Mouse (Mus musculus) layer of hippocampus, postnatal 36 days (tissue): ENCODE measurements at regions not wholly inside any gene's neighbourhood (a gene's known extent, or its start where the extent isn't known, plus 50 kb on each side); places are given as distances from the start of the nearest gene placed in this dataset.

Source experiments
- DNase-seq, 2 experiments: peaks; one replicate each; pipeline ENCODE4 v3.0.0; 2022

DNA sequence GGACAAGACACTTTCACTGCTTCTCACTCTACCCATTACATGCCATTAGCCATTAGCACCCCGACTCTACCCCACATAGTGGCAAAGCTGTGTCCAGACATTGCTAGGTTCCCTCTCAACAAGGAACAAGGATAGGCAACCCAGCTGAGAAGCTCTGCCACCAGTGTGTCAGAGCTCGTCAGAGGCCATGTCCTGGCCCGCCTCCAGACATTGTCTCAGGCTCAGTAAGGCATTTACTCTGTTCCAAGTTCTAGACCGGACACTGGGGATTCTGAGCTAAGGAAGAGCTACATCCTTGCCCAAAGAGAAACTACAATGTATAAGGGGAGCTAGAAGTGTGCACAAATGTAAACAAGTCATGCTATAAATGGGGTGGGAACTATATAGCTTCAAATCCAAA lies 66.2 kb upstream of the Gm15217 start:
- no peak for DNase-seq

- DNase-seq, result no peak
Observed at GRCm38 (mm10) chr14:46316521-46316920, 62.7 kb upstream of the Gm15217 start.

- no peak for DNase-seq
Observed at GRCm38 (mm10) chr14:46317406-46318045, 61.7 kb upstream of the Gm15217 start.

DNA sequence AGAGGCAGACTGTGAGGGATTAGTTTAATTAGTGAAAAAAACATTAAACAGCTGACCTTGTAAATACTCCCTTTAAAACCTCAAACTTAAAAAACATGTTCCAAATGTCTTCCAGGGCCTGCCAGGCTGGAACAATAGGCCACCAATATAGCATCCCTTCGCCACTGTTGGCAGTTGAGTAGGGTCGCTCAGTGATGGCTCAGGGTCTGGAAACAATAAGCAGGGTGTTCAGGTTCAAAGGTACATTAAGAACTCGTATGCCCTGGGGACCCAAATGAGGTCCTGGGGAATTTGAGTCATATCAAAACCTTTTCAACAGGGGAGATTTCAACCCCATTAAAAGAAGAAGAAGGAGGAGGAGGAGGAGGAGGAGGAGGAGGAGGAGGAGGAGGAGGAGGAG lies 51.1 kb upstream of the Gm15217 start:
- no peak for DNase-seq
